Mouse (Mus musculus) limb, embryonic 14.5 days (tissue): Measurements from ENCODE around the gene Mmp11. TPM values are rescaled to one million over a fixed set of nuclear protein-coding genes. Genes with fewer than 3 reads are reported as not detected.

Experiments used
- ATAC-seq: fragments of 200-750 bp; cut with Nextera tagmentation; 2 replicates; pipeline ENCODE4 v1.8.0; 2017; ENCODE audit warnings: low read depth, moderate number of reproducible peaks, moderate TSS enrichment; ENCODE audit not compliant: low FRiP score
- DNase-seq: peaks from one replicate; pipeline ENCODE4 v3.0.0-alpha.2; 2015; ENCODE audit warnings: low spot score
- H3K27ac ChIP-seq: fragments of 300-500 bp; sonication (generic); replicated peaks from 2 replicates; pipeline ENCODE4 v1.5.1; 2014; ENCODE audit warnings: low read depth, mild to moderate bottlenecking, low read length, moderate library complexity, mixed read lengths
- H3K27me3 ChIP-seq: fragments of 300-500 bp; sonication (generic); 2 replicates; pipeline ENCODE4 v1.6.1; 2014; ENCODE audit warnings: low read length, mixed read lengths; ENCODE audit not compliant: control insufficient read depth, insufficient read depth
- H3K36me3 ChIP-seq: fragments of 300-500 bp; sonication (generic); 2 replicates; pipeline ENCODE4 v1.6.1; 2014; ENCODE audit warnings: mild to moderate bottlenecking, low read length, moderate library complexity, mixed read lengths; ENCODE audit not compliant: control insufficient read depth, insufficient read depth
- H3K4me1 ChIP-seq: fragments of 300-500 bp; sonication (generic); 2 replicates; pipeline ENCODE4 v1.6.1; 2014; ENCODE audit warnings: antibody characterized with exemption, low read length, mixed read lengths; ENCODE audit not compliant: control insufficient read depth, insufficient read depth
- H3K4me2 ChIP-seq: fragments of 300-500 bp; sonication (generic); replicated peaks from 2 replicates; pipeline ENCODE4 v1.6.1; 2014; ENCODE audit warnings: low read depth, mild to moderate bottlenecking, low read length, moderate library complexity; ENCODE audit not compliant: severe bottlenecking
- H3K4me3 ChIP-seq: fragments of 300-500 bp; sonication (generic); replicated peaks from 2 replicates; pipeline ENCODE4 v1.5.1; 2014; ENCODE audit warnings: low read length
- H3K9ac ChIP-seq: fragments of 300-500 bp; sonication (generic); 2 replicates; pipeline ENCODE4 v1.6.1; 2014; ENCODE audit warnings: mild to moderate bottlenecking, low read depth, low read length, moderate library complexity; ENCODE audit not compliant: severe bottlenecking
- H3K9me3 ChIP-seq: fragments of 300-500 bp; sonication (generic); 2 replicates; pipeline ENCODE4 v1.6.1; 2016; ENCODE audit warnings: low read length; ENCODE audit not compliant: control insufficient read depth
- POLR2A ChIP-seq: fragments of 200-500 bp; IDR thresholded peaks from 2 replicates; pipeline ENCODE4 v1.8.0; 2012; ENCODE audit warnings: inconsistent platforms, mild to moderate bottlenecking, moderate library complexity, borderline replicate concordance; ENCODE audit not compliant: insufficient read depth, insufficient read length; ENCODE audit errors: extremely low read depth
- WGBS: fragments of 180-500 bp; shearing (Covaris S2); extraction: QIAGEN DNeasy Blood & Tissue Kit; methylation state at CpG from one replicate; pipeline ENCODE4 v1.1.7; 2014; 5-methylcytosine and 5-hydroxymethylcytosine counted together
- polyA plus RNA-seq, 2 experiments: library from polyadenylated mRNA; depleted of rRNA in 1 of 2; stranded (reverse) in 1 of 2; unstranded in 1 of 2; fragments of >200 nt; fragmentation: Nextera tagmentation in 1 of 2; extraction: Ambion mirVana in 1 of 2; gene quantifications; 2 replicates each; pipeline versions ENCODE4 v1.2.1 to v1.2.3; 2012 to 2014

Mmp11 gene
- polyA plus RNA-seq, 2 experiments, result 213 to 240 TPM

DNA sequence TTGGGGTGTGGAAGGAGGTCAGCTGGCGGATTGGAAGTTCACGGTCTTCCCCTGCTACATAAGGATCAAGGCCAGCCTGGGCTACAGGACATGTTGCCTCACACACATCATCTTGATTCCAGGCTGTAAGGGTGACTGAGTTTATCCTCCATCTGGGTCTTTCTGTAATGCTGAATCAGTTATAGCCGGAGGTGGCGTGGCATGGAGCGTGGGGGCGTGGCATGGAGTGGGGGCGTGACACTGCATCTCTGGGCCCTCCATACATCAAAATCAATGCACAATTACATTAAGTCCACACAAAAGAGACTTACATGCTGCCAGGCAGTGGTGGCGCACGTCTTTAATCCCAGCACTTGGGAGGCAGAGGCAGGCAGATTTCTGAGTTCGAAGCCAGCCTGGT, 55.9 kb downstream of the Mmp11 start:
- H3K27ac ChIP-seq, result 0 out of 2 replicates have a peak overlapping the region, but pooled peaks have one; percentile 38
- no peak overlapping the region for H3K4me3 ChIP-seq
- TF ChIP-seq POLR2A, result no peak
- ATAC-seq, result no peak
- no peak overlapping the region for H3K4me2 ChIP-seq
- no peaks in the 10 kb centered on the region for H3K9me3 ChIP-seq
- no peaks in the 10 kb centered on the region for H3K27me3 ChIP-seq
- 97% methylated on average over 10 of the region's 10 CpGs for WGBS
- no peak for DNase-seq
- H3K4me1 ChIP-seq, result peaks cover 13% of the 10 kb centered on the region
- no peak overlapping the region for H3K9ac ChIP-seq
- H3K36me3 ChIP-seq, result no peaks in the 10 kb centered on the region

DNA sequence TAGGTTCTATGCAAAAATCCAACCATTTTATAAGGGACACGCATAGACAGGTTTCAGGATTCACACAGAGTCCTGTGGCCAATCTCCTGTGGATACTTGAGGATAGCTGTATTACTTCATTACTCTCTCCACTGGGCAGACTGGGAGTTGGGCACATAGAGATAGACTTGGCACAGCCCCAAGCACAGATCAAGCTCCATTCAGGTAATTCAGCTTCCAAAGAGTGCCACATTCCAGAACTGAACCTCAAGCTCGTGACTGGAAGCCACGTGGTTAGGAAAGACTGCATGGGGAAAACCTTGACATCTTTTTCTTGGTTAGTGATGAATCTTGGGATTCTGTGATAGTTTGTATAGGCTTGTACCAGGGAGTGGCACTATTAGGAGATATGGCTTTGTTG, 57.5 kb downstream of the Mmp11 start:
- Histone ChIP-seq H3K36me3 (no peaks in the 10 kb centered on the region), H3K4me3 (no peak overlapping the region), H3K27ac (no peak overlapping the region), H3K9ac (no peak overlapping the region), H3K4me2 (no peak overlapping the region), H3K27me3 (no peaks in the 10 kb centered on the region), H3K9me3 (no peaks in the 10 kb centered on the region), H3K4me1 (peaks cover 13% of the 10 kb centered on the region)
- ATAC-seq (no peak), DNase-seq (no peak)
- TF ChIP-seq POLR2A, result no peak
- 89% methylated on average over 3 of the region's 3 CpGs for WGBS

DNA sequence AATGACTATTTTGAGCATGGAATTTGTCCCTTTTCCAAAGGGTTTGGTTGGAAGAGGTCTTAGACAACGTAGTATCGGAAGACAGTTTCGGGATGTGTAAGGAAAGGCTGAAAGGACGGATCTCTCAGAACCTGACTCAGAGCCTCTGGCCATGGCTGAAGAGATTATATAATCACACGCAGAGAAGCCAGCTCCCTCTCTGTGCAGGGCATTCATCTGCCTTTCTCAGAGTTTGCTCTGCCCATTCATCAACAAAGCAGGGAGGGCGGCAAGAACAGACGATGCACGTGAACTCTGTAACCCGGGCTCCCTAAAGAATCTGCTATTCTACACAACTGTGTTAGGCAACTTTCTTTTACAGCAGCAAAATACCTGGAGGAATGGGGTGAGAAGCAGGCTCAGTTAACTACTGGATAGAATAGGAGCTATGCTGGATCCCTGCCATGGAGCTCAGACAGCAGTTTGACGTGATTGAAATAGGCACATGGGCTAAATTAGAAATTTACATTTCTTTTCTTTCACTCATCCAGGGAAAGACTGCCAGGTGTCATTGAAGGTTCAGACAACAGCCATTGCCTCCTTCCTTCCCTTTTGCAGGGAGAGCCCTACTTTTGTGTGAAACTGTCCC, 62.6 kb downstream of the Mmp11 start:
- Histone ChIP-seq H3K9me3 (no peaks in the 10 kb centered on the region), H3K9ac (peak overlapping the region; percentile 34; the same call in 1 of the 2 replicates), H3K4me3 (peak overlapping the region; percentile 31; the same call in 1 of the 2 replicates), H3K27me3 (no peaks in the 10 kb centered on the region), H3K4me1 (peaks cover 10% of the 10 kb centered on the region), H3K36me3 (no peaks in the 10 kb centered on the region), H3K27ac (0 out of 2 replicates have a peak overlapping the region, but pooled peaks have one; percentile 8), H3K4me2 (peak overlapping the region; percentile 54; the same call in 1 of the 2 replicates)
- DNase-seq, result no peak
- TF ChIP-seq POLR2A, result no peak
- no peak for ATAC-seq
- 49% methylated on average over 10 of the region's 10 CpGs for WGBS

Other genes with a start within 250 kb of the Mmp11 start
- gene Cabin1, start 172.2 kb downstream of the Mmp11 start, polyA plus RNA-seq (2012; rRNA removed), result 42.6 and 51.6 TPM in 2 replicates
- 32.3 and 33.4 TPM in 2 replicates for gene Cabin1, start 172.2 kb downstream of the Mmp11 start, polyA plus RNA-seq (2014; fragmentation: Nextera tagmentation; extraction: Ambion mirVana)
- 53.7 and 74.9 TPM in 2 replicates for gene Ddt, start 163.1 kb downstream of the Mmp11 start, polyA plus RNA-seq (2012; rRNA removed)
- gene Ddt, start 163.1 kb downstream of the Mmp11 start, polyA plus RNA-seq (2014; fragmentation: Nextera tagmentation; extraction: Ambion mirVana), result 70.3 and 78.2 TPM in 2 replicates
- gene Gm20441, start 155.5 kb downstream of the Mmp11 start, polyA plus RNA-seq (2012; rRNA removed), result 0.38 and 0.49 TPM in 2 replicates
- 1.0 TPM in 1 of 2 replicates, not detected in the other for gene Gm20441, start 155.5 kb downstream of the Mmp11 start, polyA plus RNA-seq (2014; fragmentation: Nextera tagmentation; extraction: Ambion mirVana)
- 24.0 and 26.3 TPM in 2 replicates for gene Gstt3, start 155.1 kb downstream of the Mmp11 start, polyA plus RNA-seq (2012; rRNA removed)
- 34.5 and 38.5 TPM in 2 replicates for gene Gstt3, start 155.1 kb downstream of the Mmp11 start, polyA plus RNA-seq (2014; fragmentation: Nextera tagmentation; extraction: Ambion mirVana)
- 27.0 and 30.0 TPM in 2 replicates for gene Gstt1, start 137.9 kb downstream of the Mmp11 start, polyA plus RNA-seq (2012; rRNA removed)
- 22.3 and 25.7 TPM in 2 replicates for gene Gstt1, start 137.9 kb downstream of the Mmp11 start, polyA plus RNA-seq (2014; fragmentation: Nextera tagmentation; extraction: Ambion mirVana)
- gene Gstt4, start 114.0 kb downstream of the Mmp11 start, polyA plus RNA-seq (2012; rRNA removed), result 0.08 TPM in 1 of 2 replicates, not detected in the other
- not detected in 2 replicates for gene Gstt4, start 114.0 kb downstream of the Mmp11 start, polyA plus RNA-seq (2014; fragmentation: Nextera tagmentation; extraction: Ambion mirVana)
- gene Gstt2, start 99.1 kb downstream of the Mmp11 start, polyA plus RNA-seq (2012; rRNA removed), result 24.8 and 28.7 TPM in 2 replicates
- gene Gstt2, start 99.1 kb downstream of the Mmp11 start, polyA plus RNA-seq (2014; fragmentation: Nextera tagmentation; extraction: Ambion mirVana), result 12.3 and 17.5 TPM in 2 replicates
- 1,684 and 2,799 TPM in 2 replicates for gene Mif, start 76.3 kb downstream of the Mmp11 start, polyA plus RNA-seq (2012; rRNA removed)
- gene Mif, start 76.3 kb downstream of the Mmp11 start, polyA plus RNA-seq (2014; fragmentation: Nextera tagmentation; extraction: Ambion mirVana), result 1,598 and 1,615 TPM in 2 replicates
- gene Derl3, start 43.1 kb downstream of the Mmp11 start, polyA plus RNA-seq (2012; rRNA removed), result 6.7 and 9.0 TPM in 2 replicates
- 2.2 and 3.0 TPM in 2 replicates for gene Derl3, start 43.1 kb downstream of the Mmp11 start, polyA plus RNA-seq (2014; fragmentation: Nextera tagmentation; extraction: Ambion mirVana)
- gene Smarcb1, start 14.9 kb downstream of the Mmp11 start, polyA plus RNA-seq (2012; rRNA removed), result 116 and 120 TPM in 2 replicates
- 177 and 193 TPM in 2 replicates for gene Smarcb1, start 14.9 kb downstream of the Mmp11 start, polyA plus RNA-seq (2014; fragmentation: Nextera tagmentation; extraction: Ambion mirVana)
- 11.7 and 13.6 TPM in 2 replicates for gene Chchd10, start 3.4 kb downstream of the Mmp11 start, polyA plus RNA-seq (2012; rRNA removed)
- gene Chchd10, start 3.4 kb downstream of the Mmp11 start, polyA plus RNA-seq (2014; fragmentation: Nextera tagmentation; extraction: Ambion mirVana), result 16.2 and 24.8 TPM in 2 replicates
- 0.16 TPM in 1 of 2 replicates, not detected in the other for gene Gm867, start 4.2 kb upstream of the Mmp11 start, polyA plus RNA-seq (2012; rRNA removed)
- gene Gm867, start 4.2 kb upstream of the Mmp11 start, polyA plus RNA-seq (2014; fragmentation: Nextera tagmentation; extraction: Ambion mirVana), result 0.33 TPM in 1 of 2 replicates, not detected in the other
- 0.15 and 0.22 TPM in 2 replicates for gene Vpreb3, start 6.6 kb upstream of the Mmp11 start, polyA plus RNA-seq (2012; rRNA removed)
- gene Vpreb3, start 6.6 kb upstream of the Mmp11 start, polyA plus RNA-seq (2014; fragmentation: Nextera tagmentation; extraction: Ambion mirVana), result 0.35 and 0.76 TPM in 2 replicates
- 0.04 and 0.09 TPM in 2 replicates for gene Gm5134, start 18.0 kb upstream of the Mmp11 start, polyA plus RNA-seq (2012; rRNA removed)
- 0.10 TPM in 1 of 2 replicates, not detected in the other for gene Gm5134, start 18.0 kb upstream of the Mmp11 start, polyA plus RNA-seq (2014; fragmentation: Nextera tagmentation; extraction: Ambion mirVana)
- gene Zfp280b, start 96.2 kb upstream of the Mmp11 start, polyA plus RNA-seq (2012; rRNA removed), result 13.7 and 15.5 TPM in 2 replicates
- gene Zfp280b, start 96.2 kb upstream of the Mmp11 start, polyA plus RNA-seq (2014; fragmentation: Nextera tagmentation; extraction: Ambion mirVana), result 19.6 and 20.6 TPM in 2 replicates
- gene Slc5a4b, start 174.5 kb upstream of the Mmp11 start, polyA plus RNA-seq (2012; rRNA removed), result not detected in 2 replicates
- gene Slc5a4b, start 174.5 kb upstream of the Mmp11 start, polyA plus RNA-seq (2014; fragmentation: Nextera tagmentation; extraction: Ambion mirVana), result not detected in 2 replicates
- gene Slc5a4a, start 211.0 kb upstream of the Mmp11 start, polyA plus RNA-seq (2012; rRNA removed), result 0.03 TPM in 1 of 2 replicates, not detected in the other
- gene Slc5a4a, start 211.0 kb upstream of the Mmp11 start, polyA plus RNA-seq (2014; fragmentation: Nextera tagmentation; extraction: Ambion mirVana), result not detected in 2 replicates